Mouse (Mus musculus) MEL (cell line): ENCODE results near the gene Kidins220. TPM values are rescaled to one million over a fixed set of nuclear protein-coding genes. Genes with fewer than 3 reads are reported as not detected.

Source experiments
- DNase-seq: peaks from one replicate; pipeline ENCODE4 v3.0.0; 2011; ENCODE audit warnings: low read depth, low spot score
- H3K27ac ChIP-seq: 2 replicates; pipeline ENCODE4 v1.5.1; 2012; ENCODE audit warnings: low read depth, mild to moderate bottlenecking, control low read depth, low read length, moderate library complexity; ENCODE audit not compliant: control insufficient read depth
- H3K27me3 ChIP-seq, 2 experiments: fragments of 150-350 bp in 1 of 2; sonication (generic) in 1 of 2; 2 replicates each; pipeline ENCODE4 v1.6.1; 2012; ENCODE audit warnings: low read length in 2 of 2, mild to moderate bottlenecking in 2 of 2, improper control_type of control experiment in 1 of 2, moderate library complexity in 1 of 2; ENCODE audit not compliant: insufficient read depth in 2 of 2, control insufficient read depth in 1 of 2
- H3K36me3 ChIP-seq, 2 experiments: 2 replicates each; pipeline ENCODE4 v1.6.1; 2012 to 2014; ENCODE audit warnings: low read length in 2 of 2, improper control_type of control experiment in 1 of 2, inconsistent platforms in 1 of 2, mild to moderate bottlenecking in 1 of 2; ENCODE audit not compliant: insufficient read depth in 2 of 2, control insufficient read depth in 1 of 2
- H3K4me1 ChIP-seq, 2 experiments: fragments of 150-350 bp in 1 of 2; sonication (generic) in 1 of 2; 2 replicates each; pipeline ENCODE4 v1.6.1; 2012; ENCODE audit warnings: low read length in 2 of 2, improper control_type of control experiment in 1 of 2, mild to moderate bottlenecking in 1 of 2; ENCODE audit not compliant: insufficient read depth in 2 of 2, control insufficient read depth in 1 of 2
- H3K4me3 ChIP-seq, 2 experiments: fragments of 150-350 bp in 1 of 2; sonication (generic) in 1 of 2; 2 replicates each; pipeline ENCODE4 v1.5.1; 2012; ENCODE audit warnings: low read depth in 2 of 2, low read length in 2 of 2, mild to moderate bottlenecking in 2 of 2, moderate library complexity in 2 of 2, control low read depth in 1 of 2, improper control_type of control experiment in 1 of 2; ENCODE audit not compliant: control insufficient read depth in 1 of 2, insufficient read depth in 1 of 2
- H3K79me2 ChIP-seq: 2 replicates; pipeline ENCODE4 v1.6.1; 2012; ENCODE audit warnings: mild to moderate bottlenecking, low read length, moderate library complexity; ENCODE audit not compliant: control insufficient read depth, poor library complexity, insufficient read depth
- H3K9ac ChIP-seq: 2 replicates; pipeline ENCODE4 v1.6.1; 2012; ENCODE audit warnings: low read depth, mild to moderate bottlenecking, control low read depth, low read length, moderate library complexity; ENCODE audit not compliant: control insufficient read depth, poor library complexity, severe bottlenecking
- H3K9me3 ChIP-seq: fragments of 150-350 bp; sonication (generic); replicated peaks from 2 replicates; pipeline ENCODE4 v1.6.1; 2012; ENCODE audit warnings: mild to moderate bottlenecking, low read length, improper control_type of control experiment, moderate library complexity; ENCODE audit not compliant: insufficient read depth
- CHD1 ChIP-seq: IDR thresholded peaks from 2 replicates; pipeline ENCODE4 v1.6.1; 2012; ENCODE audit warnings: low read depth, mild to moderate bottlenecking, inconsistent platforms, low read length, improper control_type of control experiment
- CHD2 ChIP-seq: IDR thresholded peaks from 2 replicates; pipeline ENCODE4 v1.6.1; 2011; ENCODE audit warnings: low read length, improper control_type of control experiment
- CTCF ChIP-seq, 3 experiments: IDR thresholded peaks in 2 of 3; conservative IDR thresholded peaks in 1 of 3; 2 replicates each; pipeline ENCODE4 v1.5.1; 2011 to 2012; ENCODE audit warnings: low read length in 3 of 3, low read depth in 2 of 3, mild to moderate bottlenecking in 2 of 3, improper control_type of control experiment in 1 of 3, inconsistent platforms in 1 of 3, mixed read lengths in 1 of 3, moderate library complexity in 1 of 3; ENCODE audit not compliant: control insufficient read depth in 1 of 3, insufficient read depth in 1 of 3, poor library complexity in 1 of 3, severe bottlenecking in 1 of 3
- ELF1 ChIP-seq: IDR thresholded peaks from 2 replicates; pipeline ENCODE4 v1.6.1; 2014; ENCODE audit warnings: low read depth, mild to moderate bottlenecking, inconsistent platforms, low read length, improper control_type of control experiment, moderate library complexity
- EP300 ChIP-seq, 2 experiments: IDR thresholded peaks; 2 replicates each; pipeline ENCODE4 v1.6.1; 2011; ENCODE audit warnings: improper control_type of control experiment in 2 of 2, low read length in 2 of 2, low read depth in 1 of 2, mild to moderate bottlenecking in 1 of 2
- GABPA ChIP-seq: IDR thresholded peaks from 2 replicates; pipeline ENCODE4 v1.6.1; 2012; ENCODE audit warnings: low read depth, mild to moderate bottlenecking, inconsistent platforms, low read length, improper control_type of control experiment, moderate library complexity
- GATA1 ChIP-seq: IDR thresholded peaks from 2 replicates; pipeline ENCODE4 v1.6.1; 2011; ENCODE audit warnings: low read depth, low read length, improper control_type of control experiment
- HCFC1 ChIP-seq: IDR thresholded peaks from 2 replicates; pipeline ENCODE4 v1.6.1; 2012; ENCODE audit warnings: low read depth, mild to moderate bottlenecking, inconsistent platforms, low read length, improper control_type of control experiment, moderate library complexity
- JUND ChIP-seq: IDR thresholded peaks from 2 replicates; pipeline ENCODE4 v1.6.1; 2011; ENCODE audit warnings: low read depth, mild to moderate bottlenecking, improper control_type of control experiment, low read length
- KAT2A ChIP-seq: conservative IDR thresholded peaks from 2 replicates; pipeline ENCODE4 v1.6.1; 2012; ENCODE audit warnings: low read depth, low read length, improper control_type of control experiment, inconsistent platforms
- MAFK ChIP-seq: IDR thresholded peaks from 2 replicates; pipeline ENCODE4 v1.6.1; 2011; ENCODE audit warnings: low read depth, mild to moderate bottlenecking, low read length, improper control_type of control experiment, borderline replicate concordance
- MAX ChIP-seq: IDR thresholded peaks from 2 replicates; pipeline ENCODE4 v1.6.1; 2011; ENCODE audit warnings: low read length, improper control_type of control experiment
- MXI1 ChIP-seq: IDR thresholded peaks from 2 replicates; pipeline ENCODE4 v1.6.1; 2011; ENCODE audit warnings: mild to moderate bottlenecking, low read depth, low read length, improper control_type of control experiment
- MYC ChIP-seq: IDR thresholded peaks from 2 replicates; pipeline ENCODE4 v1.6.1; 2011; ENCODE audit warnings: low read depth, mild to moderate bottlenecking, low read length, improper control_type of control experiment, moderate library complexity
- NELFE ChIP-seq: IDR thresholded peaks from 2 replicates; pipeline ENCODE4 v1.6.1; 2011; ENCODE audit warnings: low read depth, low read length, improper control_type of control experiment
- NRF1 ChIP-seq: IDR thresholded peaks from 2 replicates; pipeline ENCODE4 v1.6.1; 2014; ENCODE audit warnings: low read depth, mild to moderate bottlenecking, inconsistent platforms, low read length, improper control_type of control experiment, moderate library complexity; ENCODE audit not compliant: poor library complexity, insufficient read depth, severe bottlenecking
- POLR2A ChIP-seq, 2 experiments: IDR thresholded peaks; 2 replicates each; pipeline ENCODE4 v1.6.1; 2011 to 2012; ENCODE audit warnings: low read length in 2 of 2, mild to moderate bottlenecking in 2 of 2, control low read depth in 1 of 2, improper control_type of control experiment in 1 of 2, low read depth in 1 of 2, moderate library complexity in 1 of 2; ENCODE audit not compliant: control insufficient read depth in 1 of 2, insufficient read depth in 1 of 2, poor library complexity in 1 of 2
- POLR2AphosphoS5 ChIP-seq: IDR thresholded peaks from 2 replicates; pipeline ENCODE4 v1.6.1; 2012; ENCODE audit warnings: low read depth, borderline replicate concordance, mild to moderate bottlenecking, inconsistent platforms, low read length, moderate library complexity, mixed read lengths
- RAD21 ChIP-seq: IDR thresholded peaks from 2 replicates; pipeline ENCODE4 v1.6.1; 2011; ENCODE audit warnings: mild to moderate bottlenecking, low read depth, low read length, improper control_type of control experiment
- RCOR1 ChIP-seq: IDR thresholded peaks from 2 replicates; pipeline ENCODE4 v1.6.1; 2012; ENCODE audit warnings: low read depth, mild to moderate bottlenecking, inconsistent platforms, low read length, improper control_type of control experiment
- SIN3A ChIP-seq: IDR thresholded peaks from 2 replicates; pipeline ENCODE4 v1.6.1; 2012; ENCODE audit warnings: low read length, improper control_type of control experiment, inconsistent platforms
- SMC3 ChIP-seq: IDR thresholded peaks from 2 replicates; pipeline ENCODE4 v1.6.1; 2011; ENCODE audit warnings: low read depth, low read length, improper control_type of control experiment
- TAL1 ChIP-seq: IDR thresholded peaks from 2 replicates; pipeline ENCODE4 v1.6.1; 2012; ENCODE audit warnings: mild to moderate bottlenecking, inconsistent platforms, low read length, moderate library complexity, mixed read lengths
- TBP ChIP-seq: IDR thresholded peaks from 2 replicates; pipeline ENCODE4 v1.8.0; 2011; ENCODE audit warnings: low read depth, low read length, improper control_type of control experiment
- TCF12 ChIP-seq: IDR thresholded peaks from 2 replicates; pipeline ENCODE4 v1.6.1; 2014; ENCODE audit warnings: low read depth, mild to moderate bottlenecking, inconsistent platforms, low read length, improper control_type of control experiment, moderate library complexity
- UBTF ChIP-seq: IDR thresholded peaks from 2 replicates; pipeline ENCODE4 v1.6.1; 2012; ENCODE audit warnings: low read depth, mild to moderate bottlenecking, inconsistent platforms, low read length, improper control_type of control experiment, moderate library complexity, borderline replicate concordance; ENCODE audit not compliant: insufficient read depth
- ZC3H11A ChIP-seq: IDR thresholded peaks from 2 replicates; pipeline ENCODE4 v1.6.1; 2012; ENCODE audit warnings: low read depth, mild to moderate bottlenecking, inconsistent platforms, low read length, improper control_type of control experiment
- ZMIZ1 ChIP-seq: IDR thresholded peaks from 2 replicates; pipeline ENCODE4 v1.6.1; 2012; ENCODE audit warnings: low read depth, mild to moderate bottlenecking, inconsistent platforms, low read length, improper control_type of control experiment, moderate library complexity
- ZNF384 ChIP-seq: IDR thresholded peaks from 2 replicates; pipeline ENCODE4 v1.6.1; 2012; ENCODE audit warnings: low read depth, mild to moderate bottlenecking, inconsistent platforms, low read length, improper control_type of control experiment
- polyA plus RNA-seq, 2 experiments: library from polyadenylated mRNA; stranded (reverse) in 1 of 2; unstranded in 1 of 2; fragments of >175 nt in 1 of 2; fragments of >200 nt in 1 of 2; gene quantifications; 2 replicates each; pipeline versions ENCODE4 v1.2.1 to v1.2.4; 2012; ENCODE audit warnings: low replicate concordance in 2 of 2, low read depth in 1 of 2; ENCODE audit not compliant: insufficient read length in 2 of 2, insufficient read depth in 1 of 2, missing spikeins in 1 of 2
- total RNA-seq: library from RNA; depleted of rRNA; stranded (reverse); fragments of 300-350 nt; gene quantifications from 2 replicates; pipeline ENCODE4 v1.2.3, GENCODE M21; 2012

Gene Kidins220
- total and polyA plus RNA-seq, 3 experiments: 26.2 to 124 (median 29.2) TPM

DNA sequence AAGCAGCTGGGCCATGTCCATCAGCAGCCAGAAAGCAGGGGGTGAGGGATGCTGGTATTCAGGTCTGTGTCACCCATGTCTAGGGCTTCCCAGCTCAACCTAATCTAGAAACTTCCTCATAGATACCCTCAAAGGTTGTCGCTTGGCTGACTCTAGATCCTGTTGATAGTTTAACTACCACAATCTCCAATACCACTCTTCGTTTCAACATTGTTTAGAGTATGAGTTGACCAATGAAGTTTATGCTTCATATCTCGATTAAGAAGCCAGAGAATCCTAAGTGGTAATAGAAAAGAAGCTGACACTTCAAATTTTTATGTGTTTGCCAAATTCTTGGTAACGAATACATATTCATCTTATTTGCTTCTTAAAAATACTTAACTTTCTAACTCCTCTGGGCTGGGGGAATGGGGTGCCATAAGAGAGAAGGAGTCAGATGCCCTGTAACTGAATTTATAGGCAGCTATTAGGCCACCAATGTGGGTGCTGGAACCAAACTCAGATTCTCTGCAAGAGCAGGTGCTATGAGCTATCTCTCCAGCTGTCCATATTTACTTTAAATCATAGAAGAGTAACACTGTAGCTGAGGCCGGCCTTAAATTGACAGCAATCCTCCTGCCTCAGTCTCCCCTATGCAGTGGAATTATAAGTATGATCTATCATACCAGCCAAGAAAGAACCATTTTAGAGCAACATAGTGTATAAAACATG, 3.1 kb upstream of the Kidins220 start:
- Histone ChIP-seq H3K27ac (peak overlapping the region; percentile 82), H3K36me3 (peaks cover 0 to 18% of the 10 kb centered on the region in 2 experiments; a peak in 3 of 4 replicates), H3K9ac (peak overlapping the region; percentile 36), H3K4me1 (peaks cover 5 to 19% of the 10 kb centered on the region in 2 experiments; a peak in 3 of 4 replicates), H3K27me3 (no peaks in the 10 kb centered on the region), H3K79me2 (peaks cover 9% of the 10 kb centered on the region), H3K4me3 (peak overlapping the region in 1 of 2 experiments; percentile 36; a peak in 2 of 4 replicates), H3K9me3 (no peaks in the 10 kb centered on the region)
- DNase-seq: peak; percentile 41
- TF ChIP-seq NRF1: no peak
- no peak for TF ChIP-seq KAT2A
- TF ChIP-seq GABPA: no peak
- peak; percentile 53; the same call in 1 of the 2 replicates for TF ChIP-seq GATA1
- TF ChIP-seq POLR2A (IDR thresholded peaks at IDR 0.05; ENCODE audit: control insufficient read depth in 1 of 2, insufficient read depth in 1 of 2, low read depth in 1 of 2, low read length in 2 of 2, poor library complexity in 1 of 2): no peak
- TF ChIP-seq SIN3A: peak; percentile 53; the same call in 1 of the 2 replicates
- no peak for TF ChIP-seq HCFC1
- TF ChIP-seq MAX: no peak
- TF ChIP-seq RAD21: no peak
- TF ChIP-seq NELFE: no peak
- no peak for TF ChIP-seq SMC3
- TF ChIP-seq EP300 (IDR thresholded peaks at IDR 0.05; ENCODE audit: low read depth in 1 of 2, low read length in 2 of 2): peak; percentile 39 to 59; a peak in 3 of 4 replicates
- no peak for TF ChIP-seq MYC
- TF ChIP-seq ZMIZ1: no peak
- TF ChIP-seq ZNF384: no peak
- TF ChIP-seq CHD1: no peak
- no peak for TF ChIP-seq MXI1
- TF ChIP-seq RCOR1: 0 out of 2 replicates have a peak, but pooled peaks have one; percentile 15
- no peak for TF ChIP-seq POLR2AphosphoS5
- TF ChIP-seq CTCF (IDR thresholded peaks at IDR 0.05 in 2 of 3, conservative IDR thresholded peaks at IDR 0.05 in 1 of 3; ENCODE audit: control insufficient read depth in 1 of 3, insufficient read depth in 1 of 3, low read depth in 2 of 3, low read length in 3 of 3, poor library complexity in 1 of 3, severe bottlenecking in 1 of 3): no peak
- TF ChIP-seq CHD2: no peak
- TF ChIP-seq JUND: no peak
- no peak for TF ChIP-seq TAL1
- TF ChIP-seq MAFK: peak; percentile 71; the same call in 1 of the 2 replicates
- TF ChIP-seq ELF1: no peak
- no peak for TF ChIP-seq TBP
- TF ChIP-seq UBTF: no peak
- no peak for TF ChIP-seq ZC3H11A
- TF ChIP-seq TCF12: no peak
